Mouse (Mus musculus) macrophage (primary cell): ENCODE measurements at regions not wholly inside any gene's neighbourhood (a gene's known extent, or its start where the extent isn't known, plus 50 kb on each side); places are given as distances from the start of the nearest gene placed in this dataset.

ENCODE experiments used
- H3K27ac ChIP-seq: fragments of 350-480 bp; formaldehyde crosslinking; 2 replicates; pipeline ENCODE4 v1.9.0; 2021
- H3K36me3 ChIP-seq: fragments of 350-480 bp; formaldehyde crosslinking; 2 replicates; pipeline ENCODE4 v1.9.0; 2021; ENCODE audit errors: inconsistent target
- H3K4me3 ChIP-seq: fragments of 350-480 bp; formaldehyde crosslinking; 2 replicates; pipeline ENCODE4 v1.9.0; 2021; ENCODE audit errors: inconsistent target
- H3K79me2 ChIP-seq: fragments of 350-480 bp; formaldehyde crosslinking; 2 replicates; pipeline ENCODE4 v1.9.0; 2021; ENCODE audit errors: inconsistent target
- WGBS: methylation state at CpG from one replicate; pipeline ENCODE4 v1.1.7; 2026; ENCODE audit warnings: inconsistent platforms; ENCODE audit not compliant: missing documents; 5-methylcytosine and 5-hydroxymethylcytosine counted together

DNA sequence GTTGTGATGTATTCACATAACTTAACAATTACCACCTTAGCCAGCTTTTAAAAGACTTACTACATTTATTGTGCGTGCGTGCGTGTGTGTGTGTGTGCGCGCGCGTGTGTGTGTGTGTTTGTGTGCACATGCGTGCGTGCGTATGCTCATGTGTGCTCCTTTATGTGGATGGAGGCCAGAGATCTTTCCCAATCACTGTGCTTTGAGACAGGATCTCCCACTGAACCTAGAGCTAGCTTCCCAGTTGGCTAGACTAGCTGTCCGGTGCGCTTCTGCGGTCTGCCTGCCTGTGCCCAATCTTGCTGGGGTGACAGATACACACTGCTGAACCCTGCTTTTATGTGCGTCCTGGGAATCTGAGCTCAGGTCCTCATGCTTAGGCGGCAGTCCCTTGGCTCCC, 50.1 kb upstream of the Arhgap29 start:
- H3K27ac ChIP-seq, result no peak overlapping the region
- no peak overlapping the region for H3K4me3 ChIP-seq
- no peaks in the 10 kb centered on the region for H3K79me2 ChIP-seq
- no peaks in the 10 kb centered on the region for H3K36me3 ChIP-seq
- WGBS, result 96% methylated on average over 15 of the region's 15 CpGs

DNA sequence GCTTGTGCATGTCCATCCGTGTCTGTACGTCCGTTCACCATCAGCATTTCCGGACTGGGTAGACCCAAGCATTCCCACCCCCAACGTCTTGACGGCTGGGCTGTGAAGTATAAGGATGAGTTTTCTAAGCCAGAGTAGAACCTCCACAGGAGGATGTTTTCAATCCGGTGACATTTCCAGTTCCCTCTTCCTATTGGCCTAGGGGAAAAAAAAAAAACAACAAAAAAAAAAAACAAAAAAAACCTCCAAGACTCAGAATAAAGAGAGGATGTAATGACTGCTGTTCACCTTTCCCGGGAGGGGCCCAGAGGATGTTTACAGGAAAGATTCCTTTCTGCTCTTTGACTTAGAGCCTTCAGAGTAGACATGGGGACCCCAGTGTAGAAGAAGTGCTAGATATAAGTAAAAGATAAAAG, 51.9 kb upstream of the Arhgap29 start:
- no peaks in the 10 kb centered on the region for H3K36me3 ChIP-seq
- no peaks in the 10 kb centered on the region for H3K79me2 ChIP-seq
- 39% methylated on average over 8 of the region's 8 CpGs for WGBS
- no peak overlapping the region for H3K27ac ChIP-seq
- H3K4me3 ChIP-seq, result no peak overlapping the region

DNA sequence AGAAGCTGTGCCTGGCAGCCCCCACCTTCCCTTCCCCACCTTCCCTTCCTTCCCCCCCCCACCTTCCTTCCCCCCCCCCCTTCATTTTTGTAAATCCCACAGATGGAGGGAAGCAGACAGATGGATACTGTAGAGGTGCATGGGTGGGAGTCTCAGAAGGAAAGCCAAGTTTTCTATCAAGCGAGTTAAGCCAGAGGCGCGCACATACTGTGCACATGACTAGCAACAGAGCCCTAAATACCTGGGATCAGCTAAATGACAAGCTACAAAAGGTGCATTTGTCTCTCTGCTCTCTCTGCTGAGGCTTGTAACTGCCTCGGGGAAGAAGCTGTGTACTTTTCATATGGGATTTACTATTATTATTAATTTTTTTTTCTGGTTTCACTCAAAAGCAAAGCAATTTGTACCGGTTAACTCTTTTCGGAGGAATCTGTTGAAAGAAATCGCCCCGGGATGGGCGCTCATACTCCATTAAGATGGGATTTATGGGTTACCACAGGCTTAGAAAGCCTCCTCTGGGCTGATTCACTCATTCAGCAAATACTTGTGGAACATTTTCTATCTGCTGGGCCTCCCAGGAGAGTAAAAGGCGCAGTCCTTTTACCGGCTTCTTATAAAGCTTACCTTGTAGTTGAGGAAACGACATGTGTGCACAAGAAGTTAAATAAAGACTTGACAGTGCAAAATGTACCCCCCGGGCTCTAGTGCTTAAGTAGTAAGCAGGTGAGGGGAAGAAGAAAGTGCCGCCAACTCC, 54.3 kb upstream of the Arhgap29 start:
- Histone ChIP-seq H3K79me2 (no peaks in the 10 kb centered on the region), H3K27ac (no peak overlapping the region), H3K4me3 (no peak overlapping the region), H3K36me3 (no peaks in the 10 kb centered on the region)
- WGBS, result 93% methylated on average over 14 of the region's 14 CpGs

GRCm38 (mm10) chr3:121893606-121894005, 58.7 kb upstream of the Arhgap29 start:
- 91% methylated on average over 7 of the region's 7 CpGs for WGBS
- H3K79me2 ChIP-seq, result no peaks in the 10 kb centered on the region
- no peak overlapping the region for H3K4me3 ChIP-seq
- no peaks in the 10 kb centered on the region for H3K36me3 ChIP-seq
- no peak overlapping the region for H3K27ac ChIP-seq

GRCm38 (mm10) chr3:121892675-121893074, 59.7 kb upstream of the Arhgap29 start:
- Histone ChIP-seq H3K79me2 (no peaks in the 10 kb centered on the region), H3K27ac (no peak overlapping the region), H3K36me3 (no peaks in the 10 kb centered on the region), H3K4me3 (no peak overlapping the region)
- 100% methylated on average over 3 of the region's 3 CpGs for WGBS

GRCm38 (mm10) chr3:121891338-121891737, 61.0 kb upstream of the Arhgap29 start:
- Histone ChIP-seq H3K27ac (no peak overlapping the region), H3K36me3 (no peaks in the 10 kb centered on the region)
- 74% methylated on average over 9 of the region's 9 CpGs for WGBS

DNA sequence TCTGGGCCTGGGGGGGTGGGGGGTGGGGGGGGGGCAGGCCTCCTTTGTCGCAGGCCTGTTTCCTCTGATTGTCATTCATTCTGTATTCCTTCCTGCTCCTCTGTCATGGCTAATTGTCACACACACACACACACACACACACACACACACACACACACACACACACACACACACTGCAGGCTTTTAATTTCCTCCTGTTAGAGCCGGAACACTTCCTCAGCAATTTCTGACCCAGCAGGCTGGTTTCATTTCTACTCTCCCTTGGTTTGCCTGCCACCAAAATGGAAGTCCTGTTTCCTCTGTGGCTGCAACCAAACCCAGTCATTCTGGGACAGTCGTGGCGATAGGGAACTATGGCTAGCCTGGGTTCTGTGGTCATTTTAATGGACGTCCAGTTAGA, 61.8 kb upstream of the Arhgap29 start:
- Histone ChIP-seq H3K79me2 (no peaks in the 10 kb centered on the region), H3K27ac (0 out of 2 replicates have a peak overlapping the region, but pooled peaks have one; percentile 13), H3K4me3 (no peak overlapping the region), H3K36me3 (no peaks in the 10 kb centered on the region)
- WGBS, result 0% methylated on average over 5 of the region's 5 CpGs

More at GRCm38 (mm10) chr3:121891338-121891737, 61.0 kb upstream of the Arhgap29 start:
- Histone ChIP-seq H3K79me2 (no peaks in the 10 kb centered on the region), H3K4me3 (no peak overlapping the region)

- H3K4me3 ChIP-seq, result no peak overlapping the region
- WGBS, result 52% methylated on average over 11 of the region's 15 CpGs
These were observed 65.3 kb upstream of the Arhgap29 start for GRCm38 (mm10) chr3:121886870-121887605.

GRCm38 (mm10) chr3:121886309-121886708, 66.0 kb upstream of the Arhgap29 start:
- WGBS, result 51% methylated on average over 8 of the region's 10 CpGs
- H3K79me2 ChIP-seq, result no peaks in the 10 kb centered on the region
- H3K36me3 ChIP-seq, result no peaks in the 10 kb centered on the region
- no peak overlapping the region for H3K4me3 ChIP-seq
- H3K27ac ChIP-seq, result no peak overlapping the region

More at GRCm38 (mm10) chr3:121886870-121887605, 65.3 kb upstream of the Arhgap29 start:
- no peaks in the 10 kb centered on the region for H3K79me2 ChIP-seq
- no peaks in the 10 kb centered on the region for H3K36me3 ChIP-seq
- H3K27ac ChIP-seq, result no peak overlapping the region

- Histone ChIP-seq H3K4me3 (no peak overlapping the region), H3K79me2 (no peaks in the 10 kb centered on the region), H3K36me3 (no peaks in the 10 kb centered on the region), H3K27ac (no peak overlapping the region)
- 44% methylated on average over 10 of the region's 10 CpGs for WGBS
These were observed 66.8 kb upstream of the Arhgap29 start for GRCm38 (mm10) chr3:121885265-121886178.

DNA sequence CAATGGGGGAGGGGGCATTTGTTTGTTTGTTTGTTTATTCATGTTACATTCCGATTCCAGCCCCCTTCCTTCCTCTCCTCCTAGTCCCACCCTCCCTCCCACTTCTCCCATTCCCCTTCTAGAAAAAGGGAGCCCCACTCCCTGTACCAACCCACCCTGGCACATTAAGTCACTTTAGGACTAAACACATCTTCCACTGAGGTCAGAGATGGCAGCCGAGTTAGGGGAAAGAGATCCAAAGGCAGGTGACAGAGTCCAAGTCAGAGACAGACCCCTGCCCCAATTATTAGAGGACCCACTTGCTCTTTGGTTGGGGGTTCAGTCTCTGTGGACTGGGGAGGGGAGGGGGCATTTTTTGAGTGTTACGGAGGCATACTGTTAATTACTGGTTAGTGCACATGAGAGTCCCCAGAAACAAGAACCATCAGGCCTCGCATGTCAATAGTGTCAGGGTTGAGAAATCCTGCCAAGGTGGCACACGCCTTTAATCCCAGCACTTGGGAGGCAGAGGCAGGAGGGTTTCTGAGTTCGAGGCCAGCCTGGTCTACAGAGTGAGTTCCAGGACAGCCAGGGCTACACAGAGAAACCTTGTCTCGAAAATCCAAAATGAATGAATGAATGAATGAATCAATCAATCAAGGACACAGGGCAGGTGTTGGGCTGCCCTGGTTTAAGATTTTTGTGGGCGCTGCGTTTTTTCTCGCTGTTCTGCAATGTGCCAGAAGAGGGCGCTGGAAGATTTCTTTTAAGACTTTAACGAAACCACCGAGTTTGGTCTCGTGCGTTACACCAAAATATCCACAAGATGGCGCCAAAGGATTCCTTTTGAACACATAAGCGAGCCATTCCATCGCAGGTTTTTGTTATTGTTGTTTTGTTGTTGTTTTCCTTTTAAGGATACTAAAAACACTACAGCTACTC, 67.8 kb upstream of the Arhgap29 start:
- H3K36me3 ChIP-seq, result no peaks in the 10 kb centered on the region
- no peak overlapping the region for H3K4me3 ChIP-seq
- no peak overlapping the region for H3K27ac ChIP-seq
- no peaks in the 10 kb centered on the region for H3K79me2 ChIP-seq
- WGBS, result 21% methylated on average over 16 of the region's 18 CpGs

GRCm38 (mm10) chr3:121880355-121880754, 65.3 kb upstream of the Abcd3 start:
- Histone ChIP-seq H3K79me2 (no peaks in the 10 kb centered on the region), H3K4me3 (no peak overlapping the region), H3K36me3 (no peaks in the 10 kb centered on the region), H3K27ac (no peak overlapping the region)
- 96% methylated on average over 8 of the region's 8 CpGs for WGBS

- no peaks in the 10 kb centered on the region for H3K36me3 ChIP-seq
- no peak overlapping the region for H3K4me3 ChIP-seq
- no peak overlapping the region for H3K27ac ChIP-seq
- WGBS, result 99% methylated on average over 4 of the region's 4 CpGs
- no peaks in the 10 kb centered on the region for H3K79me2 ChIP-seq
These were observed 60.0 kb upstream of the Abcd3 start for GRCm38 (mm10) chr3:121875072-121875471.

DNA sequence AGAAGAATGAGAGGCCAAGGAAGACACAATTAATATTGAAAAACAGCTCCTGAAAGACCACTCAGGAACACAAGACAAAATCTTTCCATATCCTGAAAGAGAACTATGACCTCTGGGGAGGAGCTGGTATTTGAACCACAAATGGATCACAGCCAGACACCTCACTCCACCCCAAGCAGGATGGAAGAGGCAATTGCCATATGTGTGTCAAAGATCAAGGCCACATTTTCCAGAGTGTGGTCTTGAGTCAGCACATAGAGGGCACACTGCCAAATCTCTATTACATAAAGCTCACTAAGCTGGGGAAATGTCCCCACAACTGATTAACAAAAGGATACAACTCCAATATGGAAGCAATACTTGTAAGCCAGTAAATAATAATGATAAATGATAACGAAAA, 59.5 kb upstream of the Abcd3 start:
- WGBS, result 50% methylated on average over 1 of the region's 1 CpGs
- H3K36me3 ChIP-seq, result no peaks in the 10 kb centered on the region
- no peaks in the 10 kb centered on the region for H3K79me2 ChIP-seq
- no peak overlapping the region for H3K27ac ChIP-seq
- no peak overlapping the region for H3K4me3 ChIP-seq
